Mouse (Mus musculus) ovary, postnatal 36 days (tissue): ENCODE measurements at regions not wholly inside any gene's neighbourhood (a gene's known extent, or its start where the extent isn't known, plus 50 kb on each side); places are given as distances from the start of the nearest gene placed in this dataset.

Experiments used
- DNase-seq: peaks from one replicate; pipeline ENCODE4 v3.0.0; 2022; ENCODE audit warnings: low spot score, mixed read lengths

DNA sequence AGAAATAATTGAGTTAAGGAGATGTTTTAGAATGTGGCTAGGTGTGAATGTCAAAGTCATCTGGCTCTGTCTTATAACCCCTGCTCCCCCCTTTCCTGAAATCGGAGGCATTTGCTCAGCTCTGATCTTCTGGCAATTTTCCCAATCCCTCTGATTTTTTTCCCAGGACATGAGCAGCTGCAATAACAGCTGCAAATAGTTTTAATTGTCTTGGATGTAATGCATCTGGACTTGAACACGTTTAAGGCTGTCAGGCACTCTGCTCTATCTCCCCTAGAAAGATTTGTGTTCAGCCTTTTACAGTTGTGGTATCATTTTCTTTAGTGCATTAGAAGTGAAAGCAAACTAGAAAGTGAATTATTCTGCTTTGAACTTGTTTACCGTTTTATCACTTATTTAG is 246.3 kb upstream of the Fam92a start:
- no peak for DNase-seq

DNA sequence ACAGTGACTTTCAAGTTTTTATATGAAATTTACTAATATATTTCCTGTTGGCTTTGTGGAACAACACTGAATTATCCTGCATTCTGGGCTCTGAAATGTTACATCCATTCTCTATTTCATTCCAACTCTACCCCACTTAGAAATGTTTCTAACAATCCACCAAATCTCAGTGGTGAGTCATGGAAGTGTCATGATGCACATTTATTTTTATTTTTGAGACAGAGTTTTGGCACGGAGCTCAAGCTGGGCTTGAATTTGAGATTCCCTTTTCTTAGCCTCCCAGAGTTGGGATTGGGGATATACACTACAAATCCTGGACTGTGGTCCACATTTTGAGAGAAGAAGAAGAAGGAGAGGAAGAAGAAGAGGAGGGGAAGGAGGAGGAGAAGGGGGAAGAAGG is 223.5 kb upstream of the Fam92a start:
- no peak for DNase-seq

DNA sequence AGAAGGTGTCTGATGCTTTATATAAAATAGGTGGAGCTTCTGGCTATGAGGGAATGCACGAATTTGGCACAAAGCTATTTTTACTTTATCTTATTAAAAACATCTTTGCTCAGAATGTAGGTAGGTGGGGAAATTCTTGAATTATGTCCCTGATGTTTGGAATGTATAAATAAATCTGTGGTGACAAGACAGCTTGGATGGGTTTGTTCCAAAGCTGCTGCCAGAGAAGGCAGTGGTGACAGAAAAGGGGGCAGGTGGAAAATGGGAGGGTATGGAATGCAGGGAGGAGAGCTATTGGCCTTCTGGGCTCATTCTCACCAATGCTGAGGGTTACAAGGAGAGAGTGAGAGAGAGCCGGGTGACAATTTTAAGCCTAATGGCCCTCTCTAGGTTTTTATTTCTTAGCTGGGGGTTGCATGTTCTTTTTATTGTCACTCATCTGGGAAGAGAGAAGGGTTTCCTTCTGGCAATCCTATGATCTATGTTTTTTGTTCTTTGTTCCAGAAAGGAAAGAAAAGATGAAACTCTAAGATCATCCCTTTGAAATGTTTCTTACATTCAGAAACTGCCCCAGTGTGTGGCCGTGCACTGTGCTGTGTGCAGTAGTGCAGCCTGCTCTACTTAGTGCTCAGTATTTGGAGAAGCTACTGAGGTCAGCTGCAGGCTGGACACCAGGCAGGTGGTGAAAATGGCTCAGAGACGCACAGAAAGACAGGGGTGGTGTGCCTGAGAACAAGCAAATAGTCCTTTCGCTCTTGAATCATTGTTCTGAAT is 205.2 kb upstream of the Fam92a start:
- no peak for DNase-seq

- no peak for DNase-seq
Measured at GRCm38 (mm10) chr4:12369551-12369950, 197.7 kb upstream of the Fam92a start.

DNA sequence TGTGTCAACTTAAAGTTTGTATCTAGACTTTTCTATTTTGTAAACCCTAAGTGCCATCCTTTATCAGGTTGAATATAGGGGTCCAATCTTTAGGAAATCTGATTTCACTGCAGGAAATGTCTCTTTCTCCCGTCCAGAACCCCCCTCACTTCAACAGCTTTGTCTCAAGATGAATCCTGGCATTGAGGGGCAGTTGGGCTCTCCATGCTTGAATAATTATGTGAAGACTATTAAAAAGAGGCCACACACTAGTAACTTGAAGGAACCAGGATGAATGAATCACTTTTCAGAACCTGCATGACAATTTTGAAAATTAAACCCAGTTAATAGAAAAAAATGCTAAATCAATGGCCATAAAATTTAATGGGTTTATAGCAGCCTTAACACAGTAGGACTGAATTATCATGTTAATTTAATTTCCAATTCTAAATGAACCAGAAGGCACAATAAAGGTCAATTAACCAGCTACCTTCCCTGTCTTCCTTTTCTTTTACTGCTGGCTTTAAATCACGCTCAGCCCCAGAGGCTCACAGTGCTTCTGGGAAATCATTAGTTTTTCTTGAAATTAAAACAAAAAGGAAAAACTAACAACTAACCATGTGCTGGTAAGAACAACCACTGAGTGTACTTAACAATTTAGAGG is 185.3 kb upstream of the Fam92a start:
- DNase-seq: no peak

- no peak for DNase-seq
Measured at GRCm38 (mm10) chr4:12353337-12353856, 181.6 kb upstream of the Fam92a start.

GRCm38 (mm10) chr4:12339236-12339635 is 167.4 kb upstream of the Fam92a start:
- no peak for DNase-seq

DNA sequence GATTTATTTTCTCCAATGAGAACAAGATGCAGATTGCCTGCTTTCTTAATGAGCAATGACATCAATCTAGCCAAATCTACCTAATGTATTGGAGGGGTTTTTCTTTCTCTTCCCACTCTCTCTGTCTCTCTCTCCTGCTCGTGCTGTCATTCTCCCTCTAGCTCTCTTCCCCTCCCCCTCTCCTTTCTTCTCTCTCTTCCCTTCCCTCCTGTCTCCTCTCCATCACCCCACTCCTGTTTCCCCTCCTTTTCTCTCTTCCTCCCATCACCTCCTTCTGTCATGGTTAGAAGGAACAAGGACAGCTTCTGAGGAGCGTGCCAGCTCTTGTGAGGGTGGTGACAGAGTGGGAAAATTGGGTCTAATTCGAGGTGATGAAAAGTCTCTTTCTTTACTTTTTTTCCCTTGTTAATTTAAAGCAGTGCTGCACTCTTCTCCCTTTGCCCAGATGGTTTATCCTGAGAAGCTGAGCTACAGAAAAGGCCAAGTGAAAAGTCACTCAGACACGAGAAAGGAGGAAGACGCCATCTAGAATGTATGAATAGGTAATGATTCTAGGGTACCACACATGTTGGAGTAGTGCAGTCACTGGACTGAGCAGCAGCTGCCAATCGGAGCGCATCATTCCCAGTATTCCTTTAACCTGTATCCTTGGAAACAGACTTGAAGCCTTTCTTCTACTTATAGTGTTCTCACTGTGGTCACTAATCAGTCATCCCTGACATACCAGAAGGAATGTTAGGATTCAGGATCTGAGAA is 163.2 kb upstream of the Fam92a start:
- no peak for DNase-seq

DNA sequence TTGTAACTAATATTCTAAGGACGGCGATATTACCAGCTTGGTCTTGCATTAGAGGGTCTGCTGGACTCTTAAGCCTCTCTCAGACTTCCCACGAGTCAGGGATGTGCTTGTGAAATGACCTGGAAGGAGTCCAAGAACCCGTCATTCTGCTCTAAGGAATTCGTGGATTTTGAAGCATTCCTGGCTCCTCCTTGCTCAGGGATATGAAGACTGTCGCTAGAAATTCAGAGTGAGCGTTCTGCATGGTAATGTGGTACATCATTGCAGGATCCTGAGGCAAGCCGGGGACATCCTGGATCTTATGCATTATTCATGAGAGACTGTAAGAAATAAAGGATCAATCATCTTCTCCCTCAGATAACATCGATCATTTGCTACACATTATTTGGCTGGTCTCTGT is 162.6 kb upstream of the Fam92a start:
- DNase-seq: no peak

DNA sequence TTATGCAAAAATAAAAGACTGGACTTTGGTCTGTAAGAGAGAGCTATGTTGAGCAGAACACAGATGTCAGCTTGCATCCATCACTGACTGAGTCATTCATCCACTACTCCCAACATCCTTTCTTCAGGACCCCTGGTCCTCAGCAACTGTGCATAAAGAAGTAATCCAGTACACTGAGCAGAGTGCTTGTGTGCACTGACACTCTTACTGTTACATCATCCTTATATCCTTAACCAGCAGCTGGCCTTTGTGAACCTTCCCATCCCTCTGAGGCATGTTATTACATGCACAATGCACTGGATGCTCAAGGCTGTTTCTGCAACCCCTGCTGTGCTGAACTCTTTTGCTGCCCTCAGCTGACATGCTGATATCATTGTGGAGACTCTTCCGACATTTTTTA is 144.2 kb upstream of the Fam92a start:
- DNase-seq: no peak

GRCm38 (mm10) chr4:12308332-12308731 is 136.5 kb upstream of the Fam92a start:
- no peak for DNase-seq

DNA sequence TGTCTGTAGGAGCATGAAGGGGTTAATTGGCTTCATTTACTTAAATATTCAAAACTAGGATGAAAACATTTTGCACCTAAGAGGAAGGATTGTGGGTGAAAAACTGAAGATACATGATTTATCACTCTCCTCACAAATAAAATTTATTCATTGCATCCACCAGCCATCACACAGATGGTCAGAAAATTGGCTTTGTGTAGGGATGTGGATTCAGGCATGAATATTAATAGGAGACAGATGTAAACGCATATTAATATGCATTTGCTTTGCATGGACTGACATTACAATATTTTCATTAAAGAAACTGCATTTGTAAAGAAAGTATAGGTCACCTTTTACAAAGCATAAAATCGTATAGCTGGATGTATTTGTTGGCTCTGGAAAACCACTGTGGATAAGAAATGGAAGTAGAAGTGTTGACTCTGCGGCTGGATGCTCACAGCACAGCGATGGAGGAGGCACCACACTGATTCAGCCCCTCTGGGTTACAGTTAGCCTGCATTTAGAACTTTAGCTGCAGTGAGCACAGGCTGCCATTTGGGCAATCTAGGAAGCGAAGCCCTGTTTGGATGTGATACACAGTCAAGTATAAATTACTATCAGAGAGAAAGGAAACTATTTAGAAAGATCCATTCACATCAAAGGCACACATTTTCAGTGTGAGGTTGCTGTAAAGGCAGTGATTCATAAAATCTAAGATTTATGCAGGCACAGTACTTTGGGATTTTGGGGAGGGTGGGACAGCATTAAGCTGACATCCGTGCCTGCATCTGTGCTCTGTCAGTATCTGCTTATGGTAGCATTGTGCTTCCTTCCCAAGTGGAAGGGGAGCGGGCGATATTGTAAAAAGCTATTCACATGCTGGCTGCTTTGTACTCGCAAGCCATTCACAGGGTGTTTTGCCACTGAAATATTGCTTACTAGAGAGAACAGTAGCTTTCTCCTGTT is 135.1 kb upstream of the Fam92a start:
- DNase-seq: no peak

DNA sequence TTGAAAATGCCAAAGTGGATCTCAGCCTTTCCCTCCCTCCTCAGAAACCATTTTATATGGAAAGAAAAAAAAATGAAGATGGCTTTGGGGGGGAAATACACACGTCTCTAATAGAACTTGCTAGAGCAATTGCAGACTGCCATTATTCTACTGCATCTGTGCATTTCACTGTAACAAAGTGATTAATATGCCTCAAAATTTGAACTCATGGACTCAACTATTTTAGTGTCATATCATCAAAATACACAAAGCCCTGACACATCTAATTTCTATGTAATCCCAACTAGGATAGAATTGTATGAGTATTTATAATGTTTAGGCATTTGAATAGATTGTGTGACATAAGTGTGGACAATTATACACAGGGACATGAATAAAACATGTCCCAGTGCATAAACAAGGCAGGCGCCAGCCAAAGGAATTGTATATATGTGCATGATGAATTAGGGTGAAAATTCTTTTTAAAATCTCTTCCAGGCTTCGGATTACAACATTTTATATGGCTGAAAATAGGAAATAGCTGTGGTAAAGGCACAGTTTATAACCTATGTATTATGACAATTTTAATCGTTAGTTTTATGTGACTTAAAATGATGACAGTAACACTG is 115.4 kb upstream of the Fam92a start:
- no peak for DNase-seq

- DNase-seq: no peak
Measured at GRCm38 (mm10) chr4:12286391-12286790, 114.6 kb upstream of the Fam92a start.

- DNase-seq: no peak
Measured at GRCm38 (mm10) chr4:12285983-12286382, 114.2 kb upstream of the Fam92a start.

DNA sequence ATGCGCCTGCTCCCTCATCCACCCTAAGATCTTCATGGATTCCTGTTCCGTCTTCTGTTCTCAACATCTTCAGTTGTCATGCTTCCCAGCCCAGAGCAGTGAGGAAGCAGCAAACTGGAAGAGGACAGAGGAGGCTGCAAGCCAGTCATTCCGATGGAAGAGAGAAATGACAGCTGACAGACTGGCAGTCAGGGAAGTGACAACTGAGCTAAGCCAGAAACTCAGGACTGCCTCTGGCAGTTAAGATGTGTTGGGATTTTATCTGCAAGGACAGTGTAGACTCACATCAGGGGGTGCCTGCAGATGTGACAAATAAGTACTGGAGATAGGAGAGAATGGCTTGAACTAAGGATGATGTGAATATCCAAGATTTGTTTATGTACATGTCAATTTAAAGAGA is 106.1 kb upstream of the Fam92a start:
- no peak for DNase-seq

- no peak for DNase-seq
Measured at GRCm38 (mm10) chr4:12273369-12273768, 101.6 kb upstream of the Fam92a start.

- no peak for DNase-seq
Measured at GRCm38 (mm10) chr4:12272914-12273313, 101.1 kb upstream of the Fam92a start.

DNA sequence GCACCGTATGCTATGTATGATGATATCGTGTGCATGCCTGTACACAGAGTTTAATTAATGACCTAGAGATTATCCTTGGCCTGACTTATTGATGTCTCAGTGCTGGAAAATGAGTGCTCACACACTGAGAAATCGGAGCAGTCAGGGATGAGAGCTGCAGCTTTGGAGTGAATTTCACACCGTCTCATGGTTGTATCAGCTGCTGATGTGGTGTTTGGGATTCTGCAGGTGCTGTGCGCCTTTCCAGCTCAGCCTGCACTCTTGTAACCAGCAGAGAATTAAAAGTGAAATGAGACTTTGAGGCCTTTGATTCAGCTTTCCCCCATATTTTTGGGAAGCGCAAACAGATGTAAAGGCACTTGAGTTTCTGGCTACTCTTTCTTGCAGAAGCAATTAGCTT is 100.6 kb upstream of the Fam92a start:
- DNase-seq: no peak

- no peak for DNase-seq
Measured at GRCm38 (mm10) chr4:12263746-12264145, 91.9 kb upstream of the Fam92a start.

DNA sequence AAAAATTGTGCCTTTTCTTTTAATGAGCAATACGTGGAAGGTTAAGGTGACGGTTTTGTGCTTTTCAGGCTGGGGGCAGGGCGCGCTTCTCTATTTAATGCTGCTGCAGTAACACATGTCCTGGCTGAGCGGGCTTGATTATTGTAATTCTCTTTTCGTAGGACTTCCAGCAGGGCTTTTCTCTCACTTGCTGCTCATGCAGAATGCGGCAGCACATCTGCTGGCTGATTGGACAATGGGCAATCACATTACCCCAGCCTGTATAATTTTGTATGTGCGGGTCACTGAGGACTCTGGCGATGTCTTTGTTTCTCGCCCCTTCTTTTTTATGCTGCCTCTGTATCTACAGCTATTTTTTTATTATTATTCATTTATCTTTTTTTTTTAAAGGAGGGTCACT is 91.4 kb upstream of the Fam92a start:
- DNase-seq: no peak
